Mouse (Mus musculus): Measurements from ENCODE around the gene Lrig3.

DNA sequence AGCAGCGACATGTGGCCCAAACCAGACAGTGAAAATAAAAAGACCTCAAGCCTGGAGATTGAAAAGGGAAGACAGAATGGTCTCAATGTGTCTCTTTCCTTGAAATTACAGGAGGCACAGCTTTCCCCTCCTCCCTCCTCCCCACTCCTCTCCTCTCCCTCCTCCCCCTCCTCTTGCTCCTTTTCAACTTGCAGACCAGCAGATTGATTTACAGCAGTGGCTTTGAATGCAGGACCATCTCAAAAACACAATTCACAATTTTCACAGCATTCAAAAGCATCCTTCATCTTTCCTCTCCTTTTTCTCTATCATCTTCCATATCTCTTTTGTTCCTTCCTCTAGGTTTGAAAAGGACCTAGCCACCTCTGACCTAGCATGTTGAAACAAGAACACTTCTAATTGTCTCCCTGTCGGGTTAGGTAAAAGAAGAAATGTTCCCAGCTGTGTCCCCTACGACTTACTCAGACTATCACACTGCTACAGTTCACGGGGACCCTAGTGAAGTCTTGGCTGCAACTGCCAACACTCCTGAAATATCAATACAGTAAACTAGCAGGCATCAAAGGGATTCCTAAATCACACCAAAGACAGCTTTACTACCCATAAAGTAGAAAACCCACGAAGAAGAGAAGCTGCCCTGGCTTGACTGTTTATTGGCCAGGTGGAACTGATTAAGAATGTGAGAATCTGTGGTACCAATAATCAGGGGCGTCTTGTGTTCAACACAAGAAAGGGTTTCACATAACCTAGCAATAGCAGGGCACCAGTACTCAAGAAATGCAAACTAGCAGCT is 44.1 kb upstream of the Lrig3 start:
- TF ChIP-seq POLR2A (IDR thresholded peaks at IDR 0.05; ENCODE audit: low read depth, low read length) (no peak), CTCF (IDR thresholded peaks at IDR 0.05; ENCODE audit: extremely low read depth, insufficient read depth, insufficient read length, insufficient replicate concordance) (no peak)

Data from spleen, adult 2 months (tissue).